Mouse (Mus musculus) stomach, embryonic 15.5 days (tissue): ENCODE results near the gene Sdc4. TPM values are rescaled to one million over a fixed set of nuclear protein-coding genes. Genes with fewer than 3 reads are reported as not detected.

Experiments
- ATAC-seq: fragments of 200-750 bp; cut with Nextera tagmentation; 2 replicates; pipeline ENCODE4 v1.8.0; 2017; ENCODE audit warnings: low read depth, moderate number of reproducible peaks, moderate TSS enrichment; ENCODE audit not compliant: insufficient read depth, low FRiP score
- H3K27ac ChIP-seq: fragments of 300-500 bp; sonication (generic); 2 replicates; pipeline ENCODE4 v1.5.1; 2015; ENCODE audit warnings: mild to moderate bottlenecking, inconsistent platforms
- H3K27me3 ChIP-seq: fragments of 300-500 bp; sonication (generic); replicated peaks from 2 replicates; pipeline ENCODE4 v1.6.1; 2015; ENCODE audit warnings: inconsistent platforms
- H3K36me3 ChIP-seq: fragments of 300-500 bp; sonication (generic); 2 replicates; pipeline ENCODE4 v1.6.1; 2015; ENCODE audit warnings: inconsistent platforms
- H3K4me1 ChIP-seq: fragments of 300-500 bp; sonication (generic); 2 replicates; pipeline ENCODE4 v1.6.1; 2015; ENCODE audit warnings: inconsistent platforms
- H3K4me2 ChIP-seq: fragments of 300-500 bp; sonication (generic); 2 replicates; pipeline ENCODE4 v1.6.1; 2015; ENCODE audit warnings: mild to moderate bottlenecking, inconsistent platforms
- H3K4me3 ChIP-seq: fragments of 300-500 bp; sonication (generic); replicated peaks from 2 replicates; pipeline ENCODE4 v1.5.1; 2015; ENCODE audit warnings: inconsistent platforms
- H3K9ac ChIP-seq: fragments of 300-500 bp; sonication (generic); 2 replicates; pipeline ENCODE4 v1.6.1; 2015; ENCODE audit warnings: inconsistent platforms
- H3K9me3 ChIP-seq: fragments of 300-500 bp; sonication (generic); 2 replicates; pipeline ENCODE4 v1.6.1; 2016; ENCODE audit warnings: inconsistent platforms
- WGBS: fragments of 180-500 bp; shearing (Covaris S2); methylation state at CpG from one replicate; pipeline ENCODE4 v1.1.7; 2015; 5-methylcytosine and 5-hydroxymethylcytosine counted together
- polyA plus RNA-seq: library from polyadenylated mRNA; unstranded; fragments of >200 nt; fragmentation: Nextera tagmentation; extraction: Ambion mirVana; gene quantifications from 2 replicates; pipeline ENCODE4 v1.2.1, GENCODE M21; 2015

Sdc4 gene
- polyA plus RNA-seq, 1 experiment from 2014 or later = 135 TPM

- 23% methylated on average over 8 of the region's 8 CpGs for WGBS
- no peak overlapping the region for H3K4me3 ChIP-seq
- peaks cover 13% of the 10 kb centered on the region; the same call in 1 of the 2 replicates for H3K4me1 ChIP-seq
- no peak overlapping the region for H3K27ac ChIP-seq
- H3K9ac ChIP-seq = no peak overlapping the region
- no peaks in the 10 kb centered on the region for H3K9me3 ChIP-seq
- H3K4me2 ChIP-seq = no peak overlapping the region
- ATAC-seq = no peak
- H3K36me3 ChIP-seq = no peaks in the 10 kb centered on the region
- 0 out of 2 replicates have a peak, but pooled peaks cover 8% of the 10 kb centered on the region for H3K27me3 ChIP-seq
Observed at GRCm38 (mm10) chr2:164386953-164387352, 56.7 kb downstream of the Sdc4 start.

GRCm38 (mm10) chr2:164385927-164386763 is 57.5 kb downstream of the Sdc4 start:
- H3K9ac ChIP-seq = no peak overlapping the region
- no peaks in the 10 kb centered on the region for H3K36me3 ChIP-seq
- H3K4me3 ChIP-seq = no peak overlapping the region
- peak; percentile 59; the same call in 1 of the 2 replicates for ATAC-seq
- no peak overlapping the region for H3K27ac ChIP-seq
- 13% methylated on average over 18 of the region's 18 CpGs for WGBS
- H3K27me3 ChIP-seq = 0 out of 2 replicates have a peak, but pooled peaks cover 8% of the 10 kb centered on the region
- no peaks in the 10 kb centered on the region for H3K9me3 ChIP-seq
- peaks cover 13% of the 10 kb centered on the region; the same call in 1 of the 2 replicates for H3K4me1 ChIP-seq
- peak overlapping the region; percentile 24 for H3K4me2 ChIP-seq

GRCm38 (mm10) chr2:164383656-164384399 is 59.9 kb downstream of the Sdc4 start:
- no peak for ATAC-seq
- no peak overlapping the region for H3K27ac ChIP-seq
- 0 out of 2 replicates have a peak, but pooled peaks cover 6% of the 10 kb centered on the region for H3K4me1 ChIP-seq
- H3K9ac ChIP-seq = no peak overlapping the region
- no peak overlapping the region for H3K4me3 ChIP-seq
- H3K36me3 ChIP-seq = no peaks in the 10 kb centered on the region
- WGBS = 43% methylated on average over 11 of the region's 11 CpGs
- H3K4me2 ChIP-seq = no peak overlapping the region
- H3K9me3 ChIP-seq = no peaks in the 10 kb centered on the region
- H3K27me3 ChIP-seq = 0 out of 2 replicates have a peak, but pooled peaks cover 8% of the 10 kb centered on the region

GRCm38 (mm10) chr2:164382971-164383370 is 60.7 kb downstream of the Sdc4 start:
- Histone ChIP-seq H3K27me3 (0 out of 2 replicates have a peak, but pooled peaks cover 8% of the 10 kb centered on the region), H3K4me3 (no peak overlapping the region), H3K36me3 (no peaks in the 10 kb centered on the region), H3K4me1 (0 out of 2 replicates have a peak, but pooled peaks cover 6% of the 10 kb centered on the region), H3K4me2 (no peak overlapping the region), H3K27ac (no peak overlapping the region), H3K9ac (no peak overlapping the region), H3K9me3 (no peaks in the 10 kb centered on the region)
- no peak for ATAC-seq
- WGBS = 71% methylated on average over 3 of the region's 3 CpGs

GRCm38 (mm10) chr2:164381726-164382125 is 62.0 kb downstream of the Sdc4 start:
- 0 out of 2 replicates have a peak, but pooled peaks cover 4% of the 10 kb centered on the region for H3K4me1 ChIP-seq

GRCm38 (mm10) chr2:164377478-164378426 is 65.9 kb downstream of the Sdc4 start:
- Histone ChIP-seq H3K27me3 (no peaks in the 10 kb centered on the region), H3K36me3 (no peaks in the 10 kb centered on the region), H3K4me2 (no peak overlapping the region), H3K9ac (no peak overlapping the region), H3K9me3 (no peaks in the 10 kb centered on the region), H3K4me3 (no peak overlapping the region), H3K27ac (no peak overlapping the region), H3K4me1 (no peaks in the 10 kb centered on the region)
- 81% methylated on average over 15 of the region's 15 CpGs for WGBS
- no peak for ATAC-seq

More at GRCm38 (mm10) chr2:164381726-164382125, 62.0 kb downstream of the Sdc4 start:
- no peaks in the 10 kb centered on the region for H3K36me3 ChIP-seq
- H3K9ac ChIP-seq = no peak overlapping the region
- no peak overlapping the region for H3K4me3 ChIP-seq
- no peaks in the 10 kb centered on the region for H3K9me3 ChIP-seq
- 0 out of 2 replicates have a peak, but pooled peaks cover under 1% of the 10 kb centered on the region for H3K27me3 ChIP-seq
- WGBS = 74% methylated on average over 8 of the region's 8 CpGs
- H3K27ac ChIP-seq = no peak overlapping the region
- H3K4me2 ChIP-seq = no peak overlapping the region
- no peak for ATAC-seq

Other genes with a start within 250 kb of the Sdc4 start
- gene Wfdc15a, start 243.8 kb downstream of the Sdc4 start, polyA plus RNA-seq = not detected in 2 replicates
- 50.4 and 55.9 TPM in 2 replicates for gene Wfdc15b, start 222.2 kb downstream of the Sdc4 start, polyA plus RNA-seq
- gene Svs2, start 205.4 kb downstream of the Sdc4 start, polyA plus RNA-seq = not detected in 2 replicates
- gene Svs3b, start 187.2 kb downstream of the Sdc4 start, polyA plus RNA-seq = not detected in 2 replicates
- gene Svs4, start 165.4 kb downstream of the Sdc4 start, polyA plus RNA-seq = not detected in 2 replicates
- gene Svs3a, start 154.6 kb downstream of the Sdc4 start, polyA plus RNA-seq = not detected in 2 replicates
- not detected in 2 replicates for gene Svs6, start 127.1 kb downstream of the Sdc4 start, polyA plus RNA-seq
- not detected in 2 replicates for gene Svs5, start 111.1 kb downstream of the Sdc4 start, polyA plus RNA-seq
- 5.2 and 12.0 TPM in 2 replicates for gene Slpi, start 54.8 kb downstream of the Sdc4 start, polyA plus RNA-seq
- 49.2 and 72.3 TPM in 2 replicates for gene Rbpjl, start 40.7 kb downstream of the Sdc4 start, polyA plus RNA-seq
- 12.4 and 14.7 TPM in 2 replicates for gene Matn4, start 38.7 kb downstream of the Sdc4 start, polyA plus RNA-seq
- 60.6 and 61.8 TPM in 2 replicates for gene Sys1, start 13.1 kb upstream of the Sdc4 start, polyA plus RNA-seq
- gene Gm20458, start 17.1 kb upstream of the Sdc4 start, polyA plus RNA-seq = 17.9 and 18.1 TPM in 2 replicates
- 0.14 TPM in 1 of 2 replicates, not detected in the other for gene Trp53tg5, start 29.8 kb upstream of the Sdc4 start, polyA plus RNA-seq
- gene Dbndd2, start 42.2 kb upstream of the Sdc4 start, polyA plus RNA-seq = 6.5 and 10.4 TPM in 2 replicates
- 67.0 and 67.5 TPM in 2 replicates for gene Pigt, start 53.6 kb upstream of the Sdc4 start, polyA plus RNA-seq
- 162 and 175 TPM in 2 replicates for gene Wfdc2, start 118.5 kb upstream of the Sdc4 start, polyA plus RNA-seq
- not detected in 2 replicates for gene Spint3, start 129.6 kb upstream of the Sdc4 start, polyA plus RNA-seq
- 1.0 and 1.5 TPM in 2 replicates for gene Wfdc6a, start 141.6 kb upstream of the Sdc4 start, polyA plus RNA-seq
- gene Eppin, start 149.7 kb upstream of the Sdc4 start, polyA plus RNA-seq = not detected in 2 replicates
- gene Wfdc6b, start 169.6 kb upstream of the Sdc4 start, polyA plus RNA-seq = not detected in 2 replicates
- gene Wfdc8, start 169.7 kb upstream of the Sdc4 start, polyA plus RNA-seq = not detected in 2 replicates
- not detected in 2 replicates for gene Wfdc16, start 194.9 kb upstream of the Sdc4 start, polyA plus RNA-seq
- 0.44 and 0.99 TPM in 2 replicates for gene Wfdc10, start 212.2 kb upstream of the Sdc4 start, polyA plus RNA-seq
- gene Wfdc9, start 212.7 kb upstream of the Sdc4 start, polyA plus RNA-seq = not detected in 2 replicates
- not detected in 2 replicates for gene Wfdc11, start 230.2 kb upstream of the Sdc4 start, polyA plus RNA-seq
- 1.9 and 3.7 TPM in 2 replicates for gene Wfdc13, start 241.2 kb upstream of the Sdc4 start, polyA plus RNA-seq